Mouse (Mus musculus) forebrain, embryonic 14.5 days (tissue): Measurements from ENCODE around the gene Gm20916. TPM values are rescaled to one million over a fixed set of nuclear protein-coding genes. Genes with fewer than 3 reads are reported as not detected.
"Not testable (repeated sequence)": the region's sequence is repeated elsewhere in the genome, so short reads cannot be mapped to it uniquely, and the experiment has no call there.

ENCODE experiments used
- ATAC-seq: fragments of 200-750 bp; cut with Nextera tagmentation; 2 replicates; pipeline ENCODE4 v1.8.0; 2017; ENCODE audit warnings: mild to moderate bottlenecking, moderate library complexity
- DNase-seq: peaks from one replicate; pipeline ENCODE4 v3.0.0-alpha.2; 2015; ENCODE audit warnings: low spot score
- H3K27ac ChIP-seq: fragments of 300-500 bp; sonication (generic); 2 replicates; pipeline ENCODE4 v1.5.1; 2014; ENCODE audit warnings: low read depth, mild to moderate bottlenecking, control low read depth, low read length, moderate library complexity
- H3K27me3 ChIP-seq: fragments of 300-500 bp; sonication (generic); replicated peaks from 2 replicates; pipeline ENCODE4 v1.6.1; 2014; ENCODE audit warnings: low read length, control low read depth, mixed read lengths; ENCODE audit not compliant: control insufficient read depth, insufficient read depth
- H3K36me3 ChIP-seq: fragments of 300-500 bp; sonication (generic); 2 replicates; pipeline ENCODE4 v1.6.1; 2014; ENCODE audit warnings: low read length, control low read depth; ENCODE audit not compliant: control insufficient read depth, insufficient read depth
- H3K4me1 ChIP-seq: fragments of 300-500 bp; sonication (generic); 2 replicates; pipeline ENCODE4 v1.6.1; 2014; ENCODE audit warnings: antibody characterized with exemption, low read length, control low read depth; ENCODE audit not compliant: control insufficient read depth, insufficient read depth
- H3K4me2 ChIP-seq: fragments of 300-500 bp; sonication (generic); 2 replicates; pipeline ENCODE4 v1.6.1; 2014; ENCODE audit warnings: mild to moderate bottlenecking, control low read depth, low read length
- H3K4me3 ChIP-seq: fragments of 300-500 bp; sonication (generic); 2 replicates; pipeline ENCODE4 v1.5.1; 2014; ENCODE audit warnings: low read depth, low read length, control low read depth
- H3K9ac ChIP-seq: fragments of 300-500 bp; sonication (generic); 2 replicates; pipeline ENCODE4 v1.6.1; 2014; ENCODE audit warnings: mild to moderate bottlenecking, low read length, control low read depth, moderate library complexity
- H3K9me3 ChIP-seq: fragments of 300-500 bp; sonication (generic); replicated peaks from 2 replicates; pipeline ENCODE4 v1.6.1; 2016; ENCODE audit warnings: low read length, control low read depth, mixed read lengths; ENCODE audit not compliant: control insufficient read depth
- WGBS: fragments of 180-500 bp; shearing (Covaris S2); extraction: QIAGEN DNeasy Blood & Tissue Kit; methylation state at CpG from one replicate; pipeline ENCODE4 v1.1.7; 2014; 5-methylcytosine and 5-hydroxymethylcytosine counted together
- polyA plus RNA-seq: library from polyadenylated mRNA; unstranded; fragments of >200 nt; fragmentation: Nextera tagmentation; extraction: Ambion mirVana; gene quantifications from 2 replicates; pipeline ENCODE4 v1.2.1, GENCODE M21; 2014

The Gm20916 gene
- polyA plus RNA-seq, result not detected in 2 replicates

DNA sequence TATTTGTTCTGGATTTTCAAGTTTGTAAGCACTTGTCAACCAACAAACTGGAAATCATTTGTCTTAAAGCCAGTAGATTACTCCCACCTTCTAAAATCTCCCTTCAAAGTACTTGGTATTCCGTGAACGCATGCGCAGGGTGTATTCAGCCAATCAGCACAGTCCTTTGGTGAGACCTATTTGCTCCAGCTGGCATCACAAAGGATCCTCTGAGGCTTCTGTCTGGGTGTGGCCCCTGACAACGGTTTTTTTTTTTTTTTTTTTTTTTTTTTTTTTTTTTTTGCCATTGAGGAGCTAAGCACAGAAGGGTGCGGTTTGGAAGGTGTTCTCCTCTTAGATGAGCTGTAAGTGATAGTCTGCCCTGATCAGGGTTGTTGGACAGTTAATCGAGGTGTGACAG lies at the start of gene Gm20916:
TSS of gene Gm20916 (plus strand) at position 301 of the 400 bp plus-strand sequence.
- not testable (repeated sequence) for H3K9me3 ChIP-seq, H3K27me3 ChIP-seq, H3K4me2 ChIP-seq, H3K27ac ChIP-seq, H3K36me3 ChIP-seq, H3K4me3 ChIP-seq, ATAC-seq, DNase-seq, H3K4me1 ChIP-seq, H3K9ac ChIP-seq
- WGBS, result no CpG with 5 or more reads among the region's 6 CpGs

Other genes starting within 250 kb of the Gm20916 start
- not detected in 2 replicates for gene Gm20917, start 168.4 kb upstream of the Gm20916 start, polyA plus RNA-seq